Mouse (Mus musculus) kidney, postnatal 36 days (tissue): ENCODE measurements around the gene Tagln3.

Experiments used
- DNase-seq, 2 experiments: peaks; one replicate each; pipeline ENCODE4 v3.0.0; 2021 to 2022; ENCODE audit warnings: mixed read lengths in 2 of 2

The Tagln3 gene

DNA sequence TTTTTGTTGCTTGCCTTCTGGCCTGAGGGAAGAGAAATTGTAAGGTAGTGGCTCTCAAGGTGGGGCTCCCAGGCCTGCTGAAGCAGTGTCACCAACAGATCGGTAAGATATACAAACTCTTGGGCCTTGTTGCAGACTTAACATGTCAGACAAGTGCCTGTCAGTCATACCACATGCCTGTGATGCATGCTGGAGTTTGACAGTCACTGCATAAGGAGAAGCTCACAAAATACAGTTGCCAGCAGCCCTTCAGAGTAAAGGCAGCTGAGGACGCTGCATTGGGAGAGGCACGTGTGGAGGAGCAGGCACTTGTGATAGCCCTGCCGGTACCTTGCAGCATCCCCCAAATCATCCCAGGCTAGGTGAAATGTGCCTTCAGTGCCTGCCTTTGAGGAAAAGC, 6.1 kb downstream of the Tagln3 start:
- DNase-seq = no peak

DNA sequence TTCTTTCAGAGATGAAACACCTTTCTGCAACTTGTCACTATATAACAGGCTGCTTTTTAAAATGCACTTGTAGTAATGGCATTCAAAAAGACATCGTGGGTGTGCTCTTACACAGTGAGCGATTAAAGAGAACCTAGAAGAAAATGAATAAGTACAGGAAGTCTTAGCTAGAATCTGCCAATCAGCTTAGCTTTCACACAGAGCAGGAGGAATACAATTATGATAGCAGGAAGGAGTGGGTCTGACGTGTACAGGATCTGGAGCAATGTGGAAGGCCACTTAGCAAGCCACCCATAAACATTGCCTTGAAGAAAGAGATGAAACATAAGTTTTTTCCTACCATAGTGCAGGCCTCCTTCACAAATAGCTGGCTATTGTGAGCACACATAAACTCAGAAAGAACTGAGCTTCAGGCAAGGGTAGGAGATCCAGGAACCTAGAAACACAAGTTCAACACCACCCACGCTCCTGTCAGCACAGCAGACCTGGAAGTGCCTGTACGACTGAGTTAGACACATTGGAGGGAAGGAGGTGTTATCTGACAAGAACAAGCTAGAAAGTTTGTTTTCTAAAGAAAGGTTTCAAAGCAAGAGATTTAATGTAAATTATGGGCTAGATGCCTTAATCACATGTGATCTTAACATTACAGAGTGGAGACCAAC, 9.8 kb downstream of the Tagln3 start:
- DNase-seq = no peak

DNA sequence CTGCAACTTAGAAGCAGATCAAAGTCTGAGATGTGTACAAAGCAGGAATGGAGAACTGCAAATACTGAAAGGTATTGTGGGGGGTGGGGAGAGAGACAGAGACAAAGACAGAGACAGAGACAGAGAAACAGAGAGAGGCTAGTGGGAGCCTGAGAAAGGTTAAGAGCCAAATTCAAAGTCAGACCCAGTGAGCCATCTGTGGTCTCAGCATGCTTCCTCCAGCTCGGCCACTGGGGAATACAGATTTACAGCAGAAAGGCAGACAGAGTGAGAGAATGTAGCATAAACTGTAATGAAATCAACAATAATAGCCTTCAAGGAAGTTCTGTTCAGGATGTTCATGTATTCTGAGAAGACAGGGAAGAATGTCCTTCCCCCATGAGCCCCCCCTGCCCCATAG, 10.5 kb downstream of the Tagln3 start:
- DNase-seq = no peak

DNA sequence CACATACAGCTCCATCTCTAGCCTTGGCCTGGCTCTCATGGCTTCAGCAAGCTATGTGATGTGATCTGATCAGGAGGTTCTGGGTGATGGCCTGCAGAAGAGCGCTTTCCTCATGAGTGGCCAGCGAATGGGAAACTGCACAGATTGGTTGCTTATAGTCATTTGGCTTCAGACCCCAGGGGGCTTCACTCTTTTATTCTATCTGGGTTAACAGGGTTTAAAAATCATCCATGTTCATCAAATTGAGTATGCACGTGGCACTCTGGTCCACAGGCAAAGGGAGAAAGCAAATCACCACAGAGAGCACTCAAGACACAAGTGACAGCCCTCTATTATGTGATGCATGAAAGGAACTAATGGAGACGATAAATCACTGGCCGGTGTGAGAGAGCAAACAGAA, 11.1 kb downstream of the Tagln3 start:
- DNase-seq = no peak

DNA sequence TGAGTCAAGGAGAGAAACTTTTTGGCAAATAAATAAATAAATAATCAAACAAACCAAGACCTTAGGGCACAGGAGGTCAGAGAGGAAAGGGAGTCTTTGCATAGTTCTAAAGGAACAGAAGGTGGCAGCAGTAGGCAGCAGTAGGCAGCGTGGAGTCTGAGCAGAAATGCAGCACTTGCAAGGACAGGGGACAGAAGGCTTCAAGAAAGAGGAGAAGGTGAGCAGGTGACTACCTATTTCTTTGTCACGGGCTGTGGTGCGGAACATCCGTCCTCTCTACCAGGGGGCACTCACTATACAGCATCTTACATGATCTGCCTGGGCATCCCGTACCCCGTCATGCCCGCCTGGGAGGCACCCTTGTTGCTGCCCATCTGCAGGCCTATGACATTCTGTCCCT, 13.1 kb downstream of the Tagln3 start:
- DNase-seq = peak; percentile 16 to 35

DNA sequence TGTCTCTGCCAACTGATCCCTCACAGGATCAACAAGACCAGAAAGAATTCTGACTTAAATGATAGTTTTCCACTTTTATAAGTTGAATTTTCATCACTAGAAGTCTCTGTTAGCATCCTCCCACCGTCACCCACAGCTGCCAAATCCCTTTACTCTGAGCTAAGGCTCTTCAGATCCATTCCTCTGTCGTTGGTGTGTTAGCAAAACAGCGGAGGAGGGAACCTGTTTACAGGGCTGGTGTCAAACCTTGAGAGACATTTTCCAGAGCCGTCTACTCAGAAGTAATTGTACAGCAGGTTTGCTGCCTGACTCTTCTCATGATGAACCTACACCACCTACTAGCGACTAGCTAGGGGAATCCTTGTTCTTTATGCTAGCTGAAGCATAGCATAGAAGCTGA, 25.1 kb downstream of the Tagln3 start:
- DNase-seq = no peak

DNA sequence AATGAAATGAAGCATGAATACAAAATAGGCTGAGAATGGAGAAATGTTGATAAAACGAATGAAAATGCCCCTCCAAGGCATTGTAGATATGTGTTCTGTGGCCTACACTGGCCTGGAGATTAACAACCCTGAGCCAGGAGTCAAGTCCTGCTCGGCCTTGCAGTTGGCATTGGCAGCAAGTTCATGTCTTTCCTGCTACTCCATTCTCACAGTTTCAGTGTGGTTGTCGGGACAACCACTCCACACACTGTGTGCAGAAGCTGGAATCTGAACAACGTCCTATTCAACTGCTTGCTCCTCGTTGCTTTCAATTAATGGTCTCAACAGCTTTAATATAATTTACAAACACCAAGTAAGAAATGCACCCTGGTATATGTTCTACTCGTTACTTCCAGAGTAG, 26.4 kb downstream of the Tagln3 start:
- no peak for DNase-seq

DNA sequence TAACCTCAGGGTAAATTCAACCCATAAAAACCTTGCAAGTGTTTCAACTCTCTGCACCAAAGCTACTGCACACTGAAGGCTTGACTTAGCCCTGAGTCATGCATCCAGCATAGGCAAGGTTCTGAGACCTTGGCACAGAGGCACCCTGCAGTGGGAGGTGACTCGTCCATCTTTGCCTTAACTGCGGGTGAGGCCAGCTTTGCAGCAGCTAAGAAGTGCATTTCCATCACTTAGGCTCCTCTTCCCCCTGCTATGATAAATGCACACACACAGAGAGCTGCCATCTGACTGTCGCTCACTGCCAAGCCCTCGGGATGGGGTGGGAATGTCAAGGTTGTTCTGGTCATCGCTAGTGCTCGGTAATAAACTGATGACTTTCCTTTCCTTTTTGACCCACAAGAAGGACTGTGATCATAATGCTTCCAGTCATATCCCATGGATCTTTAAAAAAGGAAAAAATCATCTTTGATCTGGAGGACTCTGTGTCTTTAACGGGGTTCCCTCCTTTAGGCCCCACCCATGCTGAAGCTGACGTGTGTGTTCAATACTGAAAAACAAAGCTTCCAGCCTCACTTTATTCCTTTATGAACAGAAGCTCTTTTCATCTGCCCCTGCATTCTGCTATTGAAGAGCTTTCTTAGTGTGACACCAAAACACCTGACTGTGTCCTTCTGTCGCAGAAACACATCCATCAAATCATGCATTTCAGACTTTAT, 28.8 kb downstream of the Tagln3 start:
- DNase-seq = no peak

DNA sequence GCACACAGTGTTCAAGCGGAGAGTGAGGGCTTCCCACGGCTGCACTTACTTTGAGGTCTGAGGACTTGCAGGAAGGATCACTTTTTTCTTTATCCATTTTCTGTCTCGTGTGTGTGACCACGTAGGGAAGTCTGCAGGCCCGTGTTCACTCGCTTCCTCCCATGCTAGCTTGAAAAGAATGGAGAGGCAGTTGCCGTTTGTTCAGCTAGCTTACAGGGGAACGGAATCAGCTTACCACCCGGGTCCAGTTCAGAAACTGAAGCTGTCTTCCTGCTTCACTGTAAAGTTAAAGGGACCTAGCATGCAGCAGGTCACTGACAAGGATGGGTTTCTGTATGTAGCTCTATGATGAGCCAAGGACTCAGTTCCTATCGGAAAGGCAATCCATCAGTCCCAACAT, 30.9 kb downstream of the Tagln3 start, which contains the start of gene Tmprss7:
Tmprss7 (minus strand) TSS at position 101 of the 400 bp plus-strand sequence.
- no peak for DNase-seq

DNA sequence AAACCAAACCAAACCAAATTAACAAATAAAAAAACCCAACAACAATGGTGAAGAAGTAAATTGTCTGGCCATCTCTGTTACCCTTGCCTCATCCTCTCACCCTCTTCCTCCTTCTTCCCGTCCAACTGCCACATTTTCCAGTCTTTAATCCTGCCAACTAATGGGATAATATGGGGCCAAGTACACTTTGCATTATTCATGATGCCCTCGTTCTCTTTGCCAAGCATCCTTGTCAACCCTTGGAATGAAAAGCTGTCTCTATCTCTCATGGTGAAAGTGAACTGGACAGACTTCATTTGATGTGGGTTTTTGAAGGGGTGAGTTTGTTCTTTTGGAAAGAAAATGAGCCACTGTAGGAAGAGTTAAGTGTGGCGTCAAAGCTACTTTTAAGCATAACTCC, 31.6 kb downstream of the Tagln3 start:
- DNase-seq = no peak

DNA sequence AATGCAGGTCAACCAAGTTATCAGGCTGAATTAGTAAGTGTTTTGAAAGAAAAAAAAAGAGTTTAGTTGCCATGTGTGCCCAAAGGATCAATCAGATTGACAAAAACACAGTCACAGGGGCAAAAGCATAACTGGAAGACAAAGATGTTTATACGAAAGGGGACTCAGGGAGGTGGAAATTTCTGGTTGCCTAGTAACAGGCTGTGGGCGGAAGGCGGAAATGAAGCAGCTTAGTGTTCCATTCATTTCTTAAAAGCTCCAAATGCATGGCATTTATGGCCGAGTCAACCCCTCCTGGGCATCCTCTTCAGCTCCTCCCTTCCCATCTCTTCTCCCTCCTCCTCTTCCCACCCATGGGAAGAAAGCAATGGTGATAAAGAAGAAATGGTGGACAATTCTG, 34.2 kb downstream of the Tagln3 start:
- DNase-seq = no peak

DNA sequence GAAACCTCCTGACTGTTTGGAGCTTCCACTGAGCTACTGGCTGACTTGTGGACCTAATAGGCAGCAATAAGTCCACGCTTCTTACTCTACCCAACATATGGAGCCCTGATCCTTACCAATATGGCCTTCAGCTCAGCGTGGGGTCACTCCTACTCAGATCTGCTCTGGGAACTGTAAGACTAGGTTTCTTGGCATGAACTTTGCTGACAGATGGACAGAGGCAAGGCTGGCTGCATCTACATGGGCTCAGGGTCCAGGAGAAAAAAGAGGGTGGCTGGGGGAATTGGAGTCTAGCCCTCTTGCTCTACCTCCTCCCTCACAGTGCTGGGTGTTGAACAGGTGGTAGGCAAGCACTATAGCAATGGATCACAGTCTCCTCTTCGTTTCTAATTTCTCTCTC, 37.6 kb downstream of the Tagln3 start:
- DNase-seq = no peak

DNA sequence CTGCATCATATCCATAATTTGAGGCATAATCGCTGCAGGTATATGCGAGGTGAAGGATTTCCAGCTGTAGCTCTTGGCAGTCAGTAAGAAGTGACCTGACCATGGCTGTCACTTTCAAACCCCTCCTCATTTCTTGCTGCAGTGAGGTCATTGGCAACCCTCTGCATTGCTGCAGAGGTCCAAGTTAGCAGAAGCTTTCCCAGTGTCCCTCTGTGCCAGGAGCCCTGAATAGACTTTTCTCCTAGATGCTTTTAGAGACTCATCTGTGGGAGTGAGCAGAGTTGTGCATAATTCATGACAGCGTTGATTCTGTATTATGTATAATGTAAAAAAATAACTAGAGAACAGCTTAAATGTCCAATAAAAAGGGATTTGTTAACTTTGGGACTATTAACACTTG, 39.1 kb downstream of the Tagln3 start:
- no peak for DNase-seq

DNA sequence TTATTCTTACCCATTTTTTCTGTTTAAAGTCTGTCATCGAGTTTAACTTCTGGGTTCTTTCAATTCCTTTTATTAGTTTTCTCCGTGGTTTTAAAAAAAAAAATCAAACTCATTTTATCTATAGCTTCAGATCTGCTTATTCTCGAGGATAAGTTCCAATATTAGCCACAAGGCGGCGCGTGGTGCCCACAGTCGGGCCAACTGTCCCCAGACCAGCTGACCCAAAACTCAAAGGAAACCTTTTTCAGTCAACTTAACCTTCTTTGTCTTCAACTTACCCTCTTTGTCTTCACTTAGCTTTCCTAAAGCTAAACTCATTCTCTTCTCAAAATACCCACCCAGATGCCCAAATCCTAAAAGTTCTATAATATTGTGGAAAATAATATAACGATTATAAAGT, 39.6 kb downstream of the Tagln3 start:
- DNase-seq = peak; percentile 69 to 88

DNA sequence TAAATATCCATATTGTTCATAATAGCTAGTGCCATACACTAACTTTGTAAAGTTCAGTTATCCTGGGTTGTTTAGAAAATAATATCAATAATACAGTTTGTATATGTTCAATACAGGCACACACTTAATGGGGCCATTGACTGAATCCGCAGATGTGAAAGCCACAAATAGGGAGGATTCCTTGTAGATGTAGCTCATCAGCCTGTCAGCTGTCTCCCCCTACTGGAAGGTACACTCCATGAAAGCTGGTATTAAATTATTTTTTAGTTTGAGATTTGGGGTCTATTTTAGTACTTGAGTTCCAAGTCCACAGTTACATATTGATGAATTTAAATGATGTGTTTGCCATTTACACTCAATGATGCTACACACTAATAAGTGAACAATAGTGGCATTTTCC, 47.9 kb downstream of the Tagln3 start:
- peak; percentile 16 to 37 for DNase-seq

DNA sequence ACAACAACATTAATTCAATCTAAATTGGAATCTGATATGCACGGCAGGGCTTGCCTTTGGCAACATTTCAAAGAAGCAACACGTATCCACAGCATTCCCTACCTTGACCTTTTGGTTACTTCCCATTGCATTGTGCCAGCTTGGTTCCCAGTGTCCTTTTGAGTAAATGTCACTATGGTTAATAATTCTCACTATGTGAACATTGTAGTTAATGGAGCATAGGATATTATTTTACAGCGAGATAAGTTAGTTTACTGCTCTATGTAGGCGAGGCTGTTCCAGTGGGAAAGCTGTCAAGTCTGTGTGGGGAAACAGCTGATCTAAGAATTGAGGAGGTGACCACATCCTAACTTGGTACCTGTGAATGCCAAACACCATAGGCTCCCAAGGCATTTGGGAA, 54.4 kb downstream of the Tagln3 start:
- peak; percentile 4 to 37 for DNase-seq

DNA sequence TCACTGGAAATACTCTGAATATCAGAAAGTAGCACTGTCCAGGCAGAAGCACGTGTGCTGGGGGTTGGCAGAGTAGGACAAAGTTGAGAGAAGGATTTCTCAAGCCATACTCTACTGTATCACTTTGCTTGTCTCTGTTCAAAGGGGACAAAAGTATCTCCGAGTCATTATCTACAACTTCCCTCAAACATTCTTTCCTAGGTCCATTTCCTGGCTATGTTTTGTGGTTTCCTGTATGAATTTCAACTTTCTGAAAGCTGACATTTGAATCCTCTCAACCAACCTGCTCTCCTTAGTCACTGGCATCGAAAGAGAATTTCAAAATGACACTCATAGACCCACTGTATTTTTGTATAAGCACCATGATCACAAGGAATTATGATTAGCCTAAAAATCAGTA, 56.2 kb downstream of the Tagln3 start:
- no peak for DNase-seq

DNA sequence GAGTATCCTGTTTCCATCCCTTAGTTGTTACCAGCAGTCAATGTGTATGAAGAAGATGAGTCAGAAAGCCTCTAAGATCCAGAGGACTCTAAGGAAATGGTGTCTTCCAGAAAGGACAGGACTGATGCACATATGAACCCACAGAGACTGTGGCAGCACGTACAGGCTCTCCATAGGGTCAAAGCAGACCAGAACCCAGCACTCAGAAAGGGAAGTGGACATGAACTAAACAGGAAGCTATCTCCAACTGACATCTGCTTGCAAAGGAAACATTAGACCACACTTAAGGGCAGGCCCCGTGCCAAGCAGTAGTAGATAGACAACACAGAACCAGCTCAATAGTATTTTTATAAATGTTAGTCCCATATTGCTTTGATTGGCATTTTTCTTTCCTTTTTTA, 58.3 kb downstream of the Tagln3 start:
- no peak for DNase-seq

DNA sequence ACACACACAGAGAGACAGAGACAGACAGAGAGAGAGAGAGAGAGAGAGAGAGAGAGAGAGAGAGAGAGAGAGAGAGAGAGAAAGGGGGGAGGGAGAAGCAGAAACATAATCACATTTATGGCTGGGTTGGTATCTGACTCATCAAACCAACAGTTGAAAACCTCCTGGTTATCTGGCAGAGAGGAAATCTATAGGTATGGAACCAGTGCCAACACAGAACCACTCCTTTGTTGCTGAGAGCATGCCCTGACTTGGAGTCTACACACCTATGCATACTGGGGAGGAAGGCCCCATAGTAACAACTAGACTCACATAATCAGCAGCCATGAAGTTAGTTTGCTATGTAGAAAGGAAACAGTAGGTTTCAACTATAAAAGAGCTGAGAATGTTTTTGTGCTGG, 62.0 kb downstream of the Tagln3 start:
- DNase-seq = no peak
